Mouse (Mus musculus) duodenum, adult 2 months (tissue): ENCODE data around the gene Akr1cl. TPM values are rescaled to one million over a fixed set of nuclear protein-coding genes. Genes with fewer than 3 reads are reported as not detected.

Source experiments
- polyA plus RNA-seq: library from polyadenylated mRNA; depleted of rRNA; stranded (reverse); fragments of >200 nt; gene quantifications from 2 replicates; pipeline ENCODE4 v1.2.3, GENCODE M21; 2012; ENCODE audit warnings: low replicate concordance; rRNA removed

Akr1cl gene
- 0.07 and 0.13 TPM in 2 replicates for polyA plus RNA-seq

GRCm38 (mm10) chr1:65032641-65033040, at the start of gene Akr1cl:
Gene Akr1cl, minus strand, starts transcription at chr1:65032759.

GRCm38 (mm10) chr1:65082188-65082587, 49.6 kb upstream of the Akr1cl start, which contains the start of gene Crygb:
Gene Crygb, minus strand, starts transcription at chr1:65082288.

GRCm38 (mm10) chr1:65073589-65073988, 41.0 kb upstream of the Akr1cl start, which contains the start of gene Crygc:
Gene Crygc, minus strand, starts transcription at chr1:65073689.

GRCm38 (mm10) chr1:65063352-65063751, 30.8 kb upstream of the Akr1cl start, which contains the start of gene Crygd:
Gene Crygd, minus strand, starts transcription at chr1:65063452.

GRCm38 (mm10) chr1:65050952-65051351, 18.4 kb upstream of the Akr1cl start, which contains the start of gene Cryge:
Gene Cryge, minus strand, starts transcription at chr1:65051149.

Other genes with a start within 250 kb of the Akr1cl start
- gene Plekhm3, start 75.9 kb downstream of the Akr1cl start, polyA plus RNA-seq = 1.9 and 2.1 TPM in 2 replicates
- not detected in 2 replicates for gene Cryge, start 18.4 kb upstream of the Akr1cl start, polyA plus RNA-seq
- not detected in 2 replicates for gene Crygd, start 30.7 kb upstream of the Akr1cl start, polyA plus RNA-seq
- gene Crygc, start 40.9 kb upstream of the Akr1cl start, polyA plus RNA-seq = not detected in 2 replicates
- not detected in 2 replicates for gene Crygb, start 49.5 kb upstream of the Akr1cl start, polyA plus RNA-seq
- gene Cryga, start 70.6 kb upstream of the Akr1cl start, polyA plus RNA-seq = not detected in 2 replicates
- not detected in 2 replicates for gene Gm28845, start 86.8 kb upstream of the Akr1cl start, polyA plus RNA-seq
- gene D630023F18Rik, start 90.5 kb upstream of the Akr1cl start, polyA plus RNA-seq = 0.07 and 0.35 TPM in 2 replicates
- gene Idh1, start 153.7 kb upstream of the Akr1cl start, polyA plus RNA-seq = 33.1 and 36.4 TPM in 2 replicates
- gene Pikfyve, start 153.9 kb upstream of the Akr1cl start, polyA plus RNA-seq = 2.2 and 2.6 TPM in 2 replicates
- not detected in 2 replicates for gene Pth2r, start 249.3 kb upstream of the Akr1cl start, polyA plus RNA-seq